Mouse (Mus musculus) central nervous system, embryonic 14 days (tissue): ENCODE results near the gene Nutm1. TPM values are rescaled to one million over a fixed set of nuclear protein-coding genes. Genes with fewer than 3 reads are reported as not detected.

Experiments
- polyA plus RNA-seq: library from polyadenylated mRNA; depleted of rRNA; stranded (reverse); fragments of >200 nt; gene quantifications from 2 replicates; pipeline ENCODE4 v1.2.3, GENCODE M21; 2012; rRNA removed

Nutm1 gene
- polyA plus RNA-seq, result not detected in 2 replicates

DNA sequence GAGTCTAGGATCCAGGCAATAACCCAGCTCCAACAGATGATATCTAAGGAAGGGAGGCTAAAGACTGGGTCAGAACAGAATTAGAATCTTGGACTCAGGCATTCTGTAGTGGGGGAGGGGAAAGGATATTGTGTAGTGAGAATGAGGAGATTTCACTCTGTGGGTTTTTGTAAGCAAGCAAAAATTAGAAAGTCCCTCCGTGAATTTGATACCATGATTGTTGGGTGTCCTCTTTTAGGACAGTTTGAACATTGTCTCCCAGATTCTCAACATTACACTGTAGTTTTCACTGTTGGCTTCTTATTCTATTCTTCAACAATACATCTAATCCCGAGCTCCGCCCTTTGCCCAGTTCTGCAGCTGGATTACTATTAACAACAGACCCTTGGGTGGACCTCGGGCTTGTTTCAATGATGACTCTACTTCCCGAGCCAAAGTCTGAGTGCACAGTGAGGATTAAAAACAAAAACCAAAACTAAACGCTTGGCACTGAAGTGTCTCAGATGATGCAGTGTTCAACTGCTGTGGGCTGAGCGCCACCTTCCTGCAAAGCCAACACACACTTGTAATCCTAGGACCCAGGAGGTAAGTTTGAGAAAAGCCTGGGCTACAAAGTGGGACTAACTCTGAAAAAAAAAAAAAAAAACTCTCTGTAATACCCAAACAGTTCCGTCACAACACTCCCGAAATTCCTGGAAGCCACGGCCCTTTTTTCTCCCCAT is at the start of gene Nutm1:
Gene Nutm1, minus strand, starts transcription at position 51 of the 722 bp plus-strand sequence.

DNA sequence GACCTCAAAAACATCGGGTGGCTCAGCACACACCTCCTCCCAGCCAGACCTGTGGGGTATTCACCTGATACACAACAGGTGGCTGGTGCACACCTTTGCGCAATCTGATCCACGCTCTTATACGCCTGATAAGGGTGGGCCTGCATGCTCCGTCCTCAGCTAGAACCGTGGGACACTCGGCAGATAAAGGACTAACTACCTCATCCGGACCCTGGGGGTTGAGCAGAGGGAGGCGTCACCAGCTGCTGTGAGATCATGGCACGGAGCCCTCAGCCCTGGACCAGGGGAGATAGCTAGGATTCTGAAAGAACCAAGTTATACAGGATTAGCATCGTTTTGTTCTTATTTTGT is 7.1 kb upstream of the Nutm1 start, which contains the start of gene Gm21985:
Gene Gm21985, plus strand, starts transcription at position 73 of the 351 bp plus-strand sequence.

GRCm38 (mm10) chr2:112265448-112266241 is 6.6 kb upstream of the Nutm1 start, which contains the start of gene Slc12a6:
Gene Slc12a6, plus strand, starts transcription at chr2:112265825.

GRCm38 (mm10) chr2:112261748-112262653 is 2.9 kb upstream of the Nutm1 start, which contains the start of gene Nop10:
Gene Nop10, plus strand, starts transcription at chr2:112261926.

GRCm38 (mm10) chr2:112239212-112239934 is 19.7 kb downstream of the Nutm1 start, which contains the start of gene Lpcat4:
Gene Lpcat4, plus strand, starts transcription at chr2:112239468.

Other genes starting within 250 kb of the Nutm1 start
- 0.01 TPM in 1 of 2 replicates, not detected in the other for gene Olfr1310, start 246.6 kb downstream of the Nutm1 start, polyA plus RNA-seq
- not detected in 2 replicates for gene Olfr1311, start 234.9 kb downstream of the Nutm1 start, polyA plus RNA-seq
- not detected in 2 replicates for gene Olfr1312, start 209.1 kb downstream of the Nutm1 start, polyA plus RNA-seq
- gene Olfr1313, start 181.4 kb downstream of the Nutm1 start, polyA plus RNA-seq, result not detected in 2 replicates
- gene Olfr1314, start 162.5 kb downstream of the Nutm1 start, polyA plus RNA-seq, result 0.01 TPM in 1 of 2 replicates, not detected in the other
- gene Olfr1315-ps1, start 143.9 kb downstream of the Nutm1 start, polyA plus RNA-seq, result not detected in 2 replicates
- gene Olfr1316, start 124.3 kb downstream of the Nutm1 start, polyA plus RNA-seq, result 0.05 and 0.06 TPM in 2 replicates
- gene Olfr1317, start 119.0 kb downstream of the Nutm1 start, polyA plus RNA-seq, result not detected in 2 replicates
- gene Olfr1318, start 105.1 kb downstream of the Nutm1 start, polyA plus RNA-seq, result not detected in 2 replicates
- 45.3 and 55.0 TPM in 2 replicates for gene Lpcat4, start 19.8 kb downstream of the Nutm1 start, polyA plus RNA-seq
- 123 and 138 TPM in 2 replicates for gene Nop10, start 2.6 kb upstream of the Nutm1 start, polyA plus RNA-seq
- 51.2 and 54.8 TPM in 2 replicates for gene Slc12a6, start 6.5 kb upstream of the Nutm1 start, polyA plus RNA-seq
- gene Gm21985, start 7.0 kb upstream of the Nutm1 start, polyA plus RNA-seq, result 0.07 TPM in 1 of 2 replicates, not detected in the other
- 116 TPM in 2 replicates for gene Emc4, start 108.7 kb upstream of the Nutm1 start, polyA plus RNA-seq
- gene Katnbl1, start 119.9 kb upstream of the Nutm1 start, polyA plus RNA-seq, result 17.1 and 18.3 TPM in 2 replicates
- 10.5 and 11.7 TPM in 2 replicates for gene Emc7, start 195.7 kb upstream of the Nutm1 start, polyA plus RNA-seq
- gene Chrm5, start 221.5 kb upstream of the Nutm1 start, polyA plus RNA-seq, result 0.20 and 0.33 TPM in 2 replicates
- gene Aven, start 233.7 kb upstream of the Nutm1 start, polyA plus RNA-seq, result 7.0 and 8.6 TPM in 2 replicates